Mouse (Mus musculus): ENCODE results near the gene Cwc27. TPM values are rescaled to one million over a fixed set of nuclear protein-coding genes. Genes with fewer than 3 reads are reported as not detected.

The Cwc27 gene
- polyA plus RNA-seq, 1 experiment from 2014 or later: 18.1 TPM

GRCm38 (mm10) chr13:104638988-104639387 is 178.0 kb downstream of the Cwc27 start:
- Histone ChIP-seq H3K4me2 (replicated peaks) (no peak overlapping the region), H3K9me3 (ENCODE audit: control insufficient read depth, low read length) (no peaks in the 10 kb centered on the region), H3K4me1 (replicated peaks; ENCODE audit: control insufficient read depth, insufficient read depth, low read length) (no peaks in the 10 kb centered on the region), H3K9ac (no peak overlapping the region), H3K36me3 (replicated peaks; ENCODE audit: control insufficient read depth, insufficient read depth) (no peaks in the 10 kb centered on the region), H3K4me3 (replicated peaks; ENCODE audit: low read length) (no peak overlapping the region), H3K27me3 (ENCODE audit: control insufficient read depth, insufficient read depth, low read length) (no peaks in the 10 kb centered on the region), H3K27ac (no peak overlapping the region)
- 87% methylated on average over 3 of the region's 3 CpGs for WGBS
- ATAC-seq (ENCODE audit: low FRiP score) (no peak), DNase-seq (ENCODE audit: low spot score) (no peak)

GRCm38 (mm10) chr13:104635965-104636462 is 180.9 kb downstream of the Cwc27 start:
- H3K9me3 ChIP-seq (ENCODE audit: control insufficient read depth, low read length): no peaks in the 10 kb centered on the region
- no peaks in the 10 kb centered on the region for H3K27me3 ChIP-seq (ENCODE audit: control insufficient read depth, insufficient read depth, low read length)
- no peak overlapping the region for H3K27ac ChIP-seq
- H3K9ac ChIP-seq: no peak overlapping the region
- no peaks in the 10 kb centered on the region for H3K4me1 ChIP-seq (replicated peaks; ENCODE audit: control insufficient read depth, insufficient read depth, low read length)
- no peak overlapping the region for H3K4me2 ChIP-seq (replicated peaks)
- no peak for DNase-seq (ENCODE audit: low spot score)
- H3K4me3 ChIP-seq (replicated peaks; ENCODE audit: low read length): no peak overlapping the region
- no peak for ATAC-seq (ENCODE audit: low FRiP score)
- no peaks in the 10 kb centered on the region for H3K36me3 ChIP-seq (replicated peaks; ENCODE audit: control insufficient read depth, insufficient read depth)
- WGBS: 86% methylated on average over 6 of the region's 6 CpGs

- DNase-seq (ENCODE audit: low spot score) (no peak), ATAC-seq (ENCODE audit: low FRiP score) (no peak)
- no peaks in the 10 kb centered on the region for H3K4me1 ChIP-seq (replicated peaks; ENCODE audit: control insufficient read depth, insufficient read depth, low read length)
- no peaks in the 10 kb centered on the region for H3K27me3 ChIP-seq (ENCODE audit: control insufficient read depth, insufficient read depth, low read length)
- WGBS: 79% methylated on average over 2 of the region's 2 CpGs
- H3K9me3 ChIP-seq (ENCODE audit: control insufficient read depth, low read length): no peaks in the 10 kb centered on the region
- no peak overlapping the region for H3K27ac ChIP-seq
- no peak overlapping the region for H3K9ac ChIP-seq
- no peak overlapping the region for H3K4me3 ChIP-seq (replicated peaks; ENCODE audit: low read length)
- H3K36me3 ChIP-seq (replicated peaks; ENCODE audit: control insufficient read depth, insufficient read depth): peaks cover 7% of the 10 kb centered on the region; the same call in 1 of the 2 replicates
- H3K4me2 ChIP-seq (replicated peaks): no peak overlapping the region
These were observed 182.2 kb downstream of the Cwc27 start for GRCm38 (mm10) chr13:104634708-104635107.

- WGBS: 65% methylated on average over 7 of the region's 7 CpGs
- peaks cover 7% of the 10 kb centered on the region; the same call in 1 of the 2 replicates for H3K36me3 ChIP-seq (replicated peaks; ENCODE audit: control insufficient read depth, insufficient read depth)
- no peak overlapping the region for H3K4me3 ChIP-seq (replicated peaks; ENCODE audit: low read length)
- H3K27me3 ChIP-seq (ENCODE audit: control insufficient read depth, insufficient read depth, low read length): no peaks in the 10 kb centered on the region
- no peaks in the 10 kb centered on the region for H3K4me1 ChIP-seq (replicated peaks; ENCODE audit: control insufficient read depth, insufficient read depth, low read length)
- H3K27ac ChIP-seq: no peak overlapping the region
- DNase-seq (ENCODE audit: low spot score) (no peak), ATAC-seq (ENCODE audit: low FRiP score) (peak; percentile 57; the same call in 1 of the 2 replicates)
- H3K9me3 ChIP-seq (ENCODE audit: control insufficient read depth, low read length): no peaks in the 10 kb centered on the region
- H3K4me2 ChIP-seq (replicated peaks): no peak overlapping the region
- H3K9ac ChIP-seq: no peak overlapping the region
These were observed 184.3 kb downstream of the Cwc27 start for GRCm38 (mm10) chr13:104632427-104633167.

- ATAC-seq (ENCODE audit: low FRiP score) (no peak), DNase-seq (ENCODE audit: low spot score) (no peak)
- Histone ChIP-seq H3K4me1 (replicated peaks; ENCODE audit: control insufficient read depth, insufficient read depth, low read length) (no peaks in the 10 kb centered on the region), H3K4me2 (replicated peaks) (no peak overlapping the region), H3K9ac (no peak overlapping the region), H3K9me3 (ENCODE audit: control insufficient read depth, low read length) (no peaks in the 10 kb centered on the region), H3K36me3 (replicated peaks; ENCODE audit: control insufficient read depth, insufficient read depth) (peaks cover 7% of the 10 kb centered on the region; the same call in 1 of the 2 replicates), H3K27ac (no peak overlapping the region), H3K4me3 (replicated peaks; ENCODE audit: low read length) (no peak overlapping the region), H3K27me3 (ENCODE audit: control insufficient read depth, insufficient read depth, low read length) (no peaks in the 10 kb centered on the region)
- 79% methylated on average over 7 of the region's 7 CpGs for WGBS
These were observed 185.2 kb downstream of the Cwc27 start for GRCm38 (mm10) chr13:104631621-104632205.

- Histone ChIP-seq H3K4me2 (replicated peaks) (no peak overlapping the region), H3K36me3 (replicated peaks; ENCODE audit: control insufficient read depth, insufficient read depth) (peaks cover 7% of the 10 kb centered on the region; the same call in 1 of the 2 replicates), H3K4me3 (replicated peaks; ENCODE audit: low read length) (no peak overlapping the region), H3K27me3 (ENCODE audit: control insufficient read depth, insufficient read depth, low read length) (no peaks in the 10 kb centered on the region), H3K9ac (no peak overlapping the region), H3K4me1 (replicated peaks; ENCODE audit: control insufficient read depth, insufficient read depth, low read length) (no peaks in the 10 kb centered on the region), H3K27ac (no peak overlapping the region), H3K9me3 (ENCODE audit: control insufficient read depth, low read length) (no peaks in the 10 kb centered on the region)
- ATAC-seq (ENCODE audit: low FRiP score): no peak
- WGBS: 86% methylated on average over 5 of the region's 5 CpGs
- DNase-seq (ENCODE audit: low spot score): no peak
These were observed 186.1 kb downstream of the Cwc27 start for GRCm38 (mm10) chr13:104630808-104631207.

GRCm38 (mm10) chr13:104629621-104630020 is 187.3 kb downstream of the Cwc27 start:
- DNase-seq (ENCODE audit: low spot score) (no peak), ATAC-seq (ENCODE audit: low FRiP score) (no peak)
- H3K4me2 ChIP-seq (replicated peaks): no peak overlapping the region
- no peaks in the 10 kb centered on the region for H3K4me1 ChIP-seq (replicated peaks; ENCODE audit: control insufficient read depth, insufficient read depth, low read length)
- H3K9me3 ChIP-seq (ENCODE audit: control insufficient read depth, low read length): no peaks in the 10 kb centered on the region
- H3K4me3 ChIP-seq (replicated peaks; ENCODE audit: low read length): no peak overlapping the region
- peaks cover 7% of the 10 kb centered on the region; the same call in 1 of the 2 replicates for H3K36me3 ChIP-seq (replicated peaks; ENCODE audit: control insufficient read depth, insufficient read depth)
- no peaks in the 10 kb centered on the region for H3K27me3 ChIP-seq (ENCODE audit: control insufficient read depth, insufficient read depth, low read length)
- WGBS: 94% methylated on average over 11 of the region's 11 CpGs
- H3K27ac ChIP-seq: no peak overlapping the region
- H3K9ac ChIP-seq: no peak overlapping the region

- Histone ChIP-seq H3K4me1 (replicated peaks; ENCODE audit: control insufficient read depth, insufficient read depth, low read length) (no peaks in the 10 kb centered on the region), H3K9ac (no peak overlapping the region), H3K4me2 (replicated peaks) (no peak overlapping the region), H3K9me3 (ENCODE audit: control insufficient read depth, low read length) (no peaks in the 10 kb centered on the region), H3K36me3 (replicated peaks; ENCODE audit: control insufficient read depth, insufficient read depth) (peaks cover 7% of the 10 kb centered on the region; the same call in 1 of the 2 replicates), H3K27ac (no peak overlapping the region), H3K4me3 (replicated peaks; ENCODE audit: low read length) (no peak overlapping the region), H3K27me3 (ENCODE audit: control insufficient read depth, insufficient read depth, low read length) (no peaks in the 10 kb centered on the region)
- DNase-seq (ENCODE audit: low spot score): no peak
- ATAC-seq (ENCODE audit: low FRiP score): no peak
- 47% methylated on average over 4 of the region's 4 CpGs for WGBS
These were observed 188.9 kb downstream of the Cwc27 start for GRCm38 (mm10) chr13:104628019-104628418.

GRCm38 (mm10) chr13:104627169-104627909 is 189.6 kb downstream of the Cwc27 start:
- H3K4me2 ChIP-seq (replicated peaks): no peak overlapping the region
- DNase-seq (ENCODE audit: low spot score) (no peak), ATAC-seq (ENCODE audit: low FRiP score) (no peak)
- WGBS: 61% methylated on average over 11 of the region's 11 CpGs
- H3K4me3 ChIP-seq (replicated peaks; ENCODE audit: low read length): no peak overlapping the region
- no peaks in the 10 kb centered on the region for H3K9me3 ChIP-seq (ENCODE audit: control insufficient read depth, low read length)
- no peak overlapping the region for H3K27ac ChIP-seq
- H3K4me1 ChIP-seq (replicated peaks; ENCODE audit: control insufficient read depth, insufficient read depth, low read length): no peaks in the 10 kb centered on the region
- no peak overlapping the region for H3K9ac ChIP-seq
- H3K36me3 ChIP-seq (replicated peaks; ENCODE audit: control insufficient read depth, insufficient read depth): peaks cover 7% of the 10 kb centered on the region; the same call in 1 of the 2 replicates
- no peaks in the 10 kb centered on the region for H3K27me3 ChIP-seq (ENCODE audit: control insufficient read depth, insufficient read depth, low read length)
